Mouse (Mus musculus) activated CD4-positive, CD25-positive, alpha-beta regulatory T cell, adult 4 months (primary cell): ENCODE measurements at regions not wholly inside any gene's neighbourhood (a gene's known extent, or its start where the extent isn't known, plus 50 kb on each side); places are given as distances from the start of the nearest gene placed in this dataset.
"Not testable (repeated sequence)": the region's sequence is repeated elsewhere in the genome, so short reads cannot be mapped to it uniquely, and the experiment has no call there.

Experiments
- ATAC-seq: one replicate; pipeline ENCODE4 v1.8.0; 2017

DNA sequence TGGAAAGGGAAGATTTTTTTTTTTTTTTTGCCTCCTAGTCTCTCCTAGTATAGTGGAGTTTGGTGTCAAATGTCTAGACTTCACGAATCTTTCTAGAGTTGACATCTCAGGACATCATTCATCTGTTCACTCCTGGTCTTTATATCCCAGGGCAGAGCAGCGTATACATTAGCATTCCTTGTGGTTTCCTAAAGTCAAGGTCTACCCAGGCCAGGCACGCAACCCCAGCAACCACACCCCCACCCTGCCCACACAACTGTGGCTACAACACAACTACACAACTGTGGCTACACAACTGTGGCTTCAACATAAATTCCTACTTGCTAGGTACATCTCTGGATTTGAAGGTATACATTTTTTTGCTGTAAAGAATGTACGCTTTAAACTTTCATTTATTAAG lies 122.2 kb downstream of the Ppp1r3a start:
- ATAC-seq, result no peak

DNA sequence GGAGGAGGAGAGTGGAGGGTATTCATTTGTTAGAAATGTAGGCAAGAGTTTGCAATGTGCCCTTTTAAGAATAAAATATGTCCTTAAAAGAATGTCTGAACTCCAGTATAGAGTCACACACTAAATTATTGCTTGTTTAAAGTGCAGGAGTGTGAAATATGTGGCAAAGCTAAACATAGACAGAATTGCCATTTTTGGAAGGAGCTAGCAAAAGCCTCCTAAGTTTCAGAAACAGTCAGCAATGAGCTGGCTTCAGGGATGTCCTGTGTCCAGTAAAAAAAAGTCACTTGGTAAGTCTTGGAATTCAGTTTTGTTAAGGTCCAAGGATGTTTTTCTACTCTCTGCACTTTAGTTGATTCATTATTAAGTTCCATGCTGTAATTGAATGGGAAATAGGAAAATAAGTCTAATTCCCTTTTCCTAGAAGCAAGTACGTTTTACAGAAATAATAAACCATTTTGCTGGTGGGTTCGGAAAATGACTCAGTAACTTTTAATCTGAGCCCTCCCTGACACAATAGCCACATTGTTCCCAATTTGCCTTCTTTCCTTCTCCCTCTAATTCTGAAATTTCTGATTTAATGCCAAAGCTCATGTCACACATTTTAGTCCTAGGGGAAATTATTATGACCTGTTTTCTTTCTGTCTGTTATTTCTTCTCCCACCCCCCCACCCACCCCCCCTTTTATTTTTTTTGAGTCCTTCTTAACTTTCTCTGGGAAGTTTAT lies 123.2 kb downstream of the Ppp1r3a start:
- no peak for ATAC-seq

DNA sequence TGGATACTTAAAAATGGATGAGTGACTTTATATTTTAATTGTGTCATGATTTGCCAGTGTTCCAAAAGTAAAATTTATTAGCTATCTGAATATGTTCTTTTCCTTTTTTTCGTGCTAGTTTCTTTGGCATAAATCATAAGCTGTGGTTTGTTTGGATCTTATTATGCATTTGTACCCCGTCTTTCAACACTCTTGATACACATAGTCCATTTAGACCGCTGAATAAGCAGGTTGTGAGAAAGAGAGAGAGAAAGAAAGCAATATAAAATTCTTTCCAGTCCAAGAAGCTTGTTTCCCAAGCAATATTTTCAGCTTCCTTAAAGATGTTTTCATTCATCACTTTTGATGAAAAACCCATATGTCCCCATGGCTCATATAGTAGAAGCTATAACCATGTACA lies 138.4 kb downstream of the Ppp1r3a start:
- ATAC-seq, result no peak

DNA sequence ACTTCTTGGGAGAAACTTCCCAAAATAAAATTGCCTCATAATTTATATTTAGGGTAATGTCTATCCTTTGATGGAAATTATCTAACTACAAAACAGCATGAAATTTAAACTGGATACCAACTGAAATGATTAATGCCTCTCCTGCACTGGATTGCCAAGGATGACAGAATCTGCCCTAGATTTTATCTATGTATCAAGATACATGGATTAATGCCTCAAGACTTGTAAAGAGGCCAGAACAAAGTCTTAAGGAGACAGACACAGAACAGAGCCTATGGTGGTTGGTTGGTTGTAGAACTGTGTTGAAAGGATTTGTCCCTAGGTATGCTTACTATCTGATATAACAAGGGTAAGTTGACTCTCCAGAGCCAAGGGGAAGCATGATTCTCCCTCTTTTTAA lies 147.0 kb downstream of the Ppp1r3a start:
- ATAC-seq, result no peak

DNA sequence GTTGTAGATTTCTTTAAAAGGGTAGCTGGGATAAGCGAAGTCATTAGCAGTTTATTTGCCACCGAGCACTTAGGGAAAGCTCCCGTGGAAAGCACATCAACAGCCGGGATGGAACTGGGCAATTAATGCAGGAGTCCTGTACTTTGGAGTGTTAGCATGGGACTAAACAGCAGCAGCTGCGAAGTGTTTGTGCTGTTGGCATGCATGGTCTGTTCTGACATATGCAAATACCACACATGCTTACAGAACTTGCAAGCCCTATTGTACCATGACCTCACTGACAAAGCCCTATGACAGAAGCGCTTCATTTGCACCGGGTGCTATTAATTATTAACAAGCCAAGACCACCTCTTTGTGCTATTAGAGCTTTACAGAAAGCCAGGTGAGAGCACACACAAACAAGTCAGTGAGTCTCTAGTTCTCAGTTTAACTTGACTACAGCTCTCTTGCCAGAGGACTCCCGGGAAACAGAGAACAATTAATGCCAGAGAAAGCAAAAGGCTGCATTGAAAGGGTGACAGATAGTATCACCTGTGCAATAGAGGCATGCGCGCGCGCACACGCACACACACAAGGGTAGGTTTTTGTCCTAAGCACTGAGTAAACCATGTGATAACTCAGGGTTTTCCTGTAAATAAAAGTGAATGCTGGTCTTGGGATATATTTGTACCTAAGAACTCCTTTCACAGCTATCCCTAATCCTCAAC lies 154.4 kb downstream of the Ppp1r3a start:
- no peak for ATAC-seq

DNA sequence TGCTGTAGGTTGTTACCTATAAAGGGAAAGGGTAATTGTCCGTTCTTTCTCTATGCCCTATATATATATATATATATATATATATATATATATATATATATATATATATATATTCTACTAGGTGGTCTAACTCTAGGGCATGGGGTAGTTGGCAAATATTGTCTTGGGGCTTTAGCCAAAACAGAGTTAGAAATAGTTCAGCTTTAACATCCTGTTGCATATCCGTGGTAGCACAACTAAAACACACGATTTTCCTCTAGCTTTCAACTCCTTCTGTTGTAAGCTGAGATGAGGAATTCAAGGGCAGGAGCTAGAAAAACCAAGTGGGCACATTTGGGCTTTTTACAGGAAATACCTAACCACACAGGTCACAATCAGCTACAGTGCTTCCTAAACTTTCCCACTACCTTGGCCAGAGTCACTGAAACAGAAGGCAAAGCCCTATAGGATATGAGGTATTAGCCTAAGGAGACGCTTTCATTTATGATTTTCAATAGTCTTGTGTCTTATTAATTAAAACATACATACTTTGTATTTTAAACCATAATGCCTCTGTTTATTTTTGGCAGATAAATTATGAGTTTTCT lies 158.1 kb downstream of the Ppp1r3a start:
- ATAC-seq, result no peak

DNA sequence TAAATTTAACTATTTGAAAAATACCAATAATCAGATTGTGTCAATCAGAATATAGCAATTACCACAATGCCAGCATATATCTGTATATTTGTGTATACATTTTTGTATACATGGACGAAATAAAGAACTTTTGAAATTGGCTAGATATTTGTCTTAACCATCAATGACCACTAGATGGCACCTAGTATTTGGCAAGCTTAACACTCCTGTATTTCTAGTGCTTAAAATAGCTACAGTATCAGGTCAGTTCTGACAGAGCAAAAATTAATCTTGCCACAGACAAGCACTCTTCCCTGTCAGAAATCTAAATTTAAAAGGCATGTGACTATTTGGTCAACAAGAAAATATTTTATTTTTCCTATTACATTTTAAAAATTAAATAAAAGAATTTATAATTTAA lies 169.2 kb downstream of the Ppp1r3a start:
- ATAC-seq, result peak; percentile 46

DNA sequence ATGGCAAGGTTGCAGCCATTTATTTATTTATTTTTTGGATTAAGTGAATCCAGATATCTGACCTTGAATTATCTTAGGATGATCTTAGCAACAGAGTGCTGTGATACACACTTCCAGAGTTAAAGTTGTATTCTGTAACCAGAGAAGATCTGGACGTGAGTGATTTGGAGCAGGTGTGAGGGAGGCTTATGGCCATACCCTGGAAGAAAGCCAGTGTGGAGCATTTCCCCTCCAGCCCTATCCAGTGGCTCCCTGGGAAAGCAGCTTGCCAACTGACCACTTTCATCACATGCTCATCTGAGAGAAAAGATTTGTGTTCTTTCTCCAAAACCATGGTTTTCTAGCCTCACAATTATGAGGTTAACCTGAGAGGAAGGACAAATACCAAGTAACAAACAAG lies 171.2 kb downstream of the Ppp1r3a start:
- ATAC-seq, result no peak

DNA sequence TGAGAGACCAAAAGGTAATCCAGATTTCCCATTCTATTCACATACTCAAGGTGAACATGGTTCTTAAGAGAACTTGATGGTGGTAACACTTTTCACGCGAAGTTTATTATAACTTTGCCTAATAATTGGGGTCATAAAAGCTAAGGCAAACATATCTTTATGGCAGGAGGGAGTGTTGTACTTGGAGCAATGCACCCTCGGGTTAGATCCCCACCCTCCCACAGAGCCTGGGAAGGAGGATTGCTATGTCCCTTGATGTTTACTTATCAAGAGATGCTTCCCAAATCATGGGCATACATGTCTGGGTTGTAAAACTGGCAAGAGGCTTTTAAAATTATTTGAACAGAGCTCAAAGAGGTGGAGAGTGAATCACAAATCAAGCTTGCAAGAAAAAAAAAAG lies 180.5 kb downstream of the Ppp1r3a start:
- ATAC-seq, result no peak

DNA sequence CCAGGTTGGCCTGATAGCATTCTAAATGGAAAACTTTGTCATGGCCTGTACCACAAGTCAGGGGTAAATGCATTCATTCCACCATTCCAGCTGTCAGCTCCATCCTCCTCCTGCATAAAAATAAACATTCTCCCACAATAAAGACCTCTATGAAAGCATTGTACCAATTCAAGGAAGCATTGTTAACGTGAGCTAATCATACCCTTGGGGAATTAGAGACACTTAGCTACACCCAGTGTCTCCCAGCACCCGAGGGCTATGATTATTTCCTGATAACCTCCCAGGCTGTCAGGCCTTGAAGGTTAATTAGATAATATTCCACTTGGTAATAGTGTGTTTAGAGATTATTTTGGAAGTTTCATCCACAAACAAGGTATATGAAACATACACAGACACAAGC lies 182.1 kb downstream of the Ppp1r3a start:
- no peak for ATAC-seq

DNA sequence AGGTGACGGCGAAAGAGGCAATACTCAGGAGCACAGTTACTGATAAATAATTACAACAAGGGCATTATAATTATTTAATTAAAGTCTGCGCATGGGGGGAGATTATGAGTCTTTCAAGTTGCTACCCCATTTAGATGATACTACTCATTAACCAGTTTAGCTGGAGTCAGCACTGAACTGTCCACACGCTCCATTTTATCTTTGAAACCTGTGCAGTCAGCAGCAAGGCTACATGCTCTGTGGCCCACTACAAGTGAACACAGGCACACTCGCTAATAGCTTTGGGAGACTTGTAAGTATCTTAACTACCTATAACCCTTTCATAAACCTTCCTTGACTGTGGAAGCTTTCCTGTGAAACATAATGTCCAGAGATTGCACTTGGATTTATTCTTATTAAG lies 214.7 kb downstream of the Ppp1r3a start:
- no peak for ATAC-seq

DNA sequence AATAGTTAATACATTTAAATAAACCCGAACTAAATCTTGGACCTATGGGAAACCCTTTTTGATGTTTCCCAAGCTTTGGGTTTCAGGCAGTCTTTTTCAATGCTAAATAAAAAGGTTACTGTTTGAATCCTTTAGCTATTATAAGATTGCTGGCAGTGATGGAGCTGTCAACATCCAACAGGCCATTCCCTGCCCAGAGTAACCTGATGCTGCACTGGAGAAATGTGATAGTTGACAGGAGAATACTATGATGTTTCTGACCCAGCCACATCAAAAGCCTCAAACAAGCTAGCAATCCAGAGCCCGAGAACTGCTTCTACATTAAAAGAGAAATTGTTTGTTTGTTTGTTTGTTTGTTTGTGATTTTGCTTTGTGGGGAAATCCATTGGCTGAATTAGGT lies 226.0 kb downstream of the Ppp1r3a start:
- ATAC-seq, result no peak

DNA sequence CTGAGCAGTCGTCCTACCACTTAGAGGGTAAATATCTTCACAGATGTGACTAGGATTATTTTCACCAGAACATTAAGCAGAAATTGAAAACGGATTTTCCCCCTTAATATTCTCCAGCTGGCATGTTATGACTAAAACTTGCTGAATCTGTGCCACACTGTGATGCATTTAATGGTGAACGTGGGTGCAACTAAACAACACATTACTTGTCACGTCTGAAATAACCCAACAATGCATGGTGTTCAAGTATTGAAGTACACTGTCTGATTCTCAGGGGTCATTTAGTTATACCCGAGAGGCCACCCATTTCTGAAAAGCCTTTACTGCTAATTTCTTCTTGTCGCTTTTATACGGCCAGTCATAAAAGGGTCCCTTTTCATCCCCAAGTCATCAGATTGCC lies 226.5 kb downstream of the Ppp1r3a start:
- no peak for ATAC-seq

DNA sequence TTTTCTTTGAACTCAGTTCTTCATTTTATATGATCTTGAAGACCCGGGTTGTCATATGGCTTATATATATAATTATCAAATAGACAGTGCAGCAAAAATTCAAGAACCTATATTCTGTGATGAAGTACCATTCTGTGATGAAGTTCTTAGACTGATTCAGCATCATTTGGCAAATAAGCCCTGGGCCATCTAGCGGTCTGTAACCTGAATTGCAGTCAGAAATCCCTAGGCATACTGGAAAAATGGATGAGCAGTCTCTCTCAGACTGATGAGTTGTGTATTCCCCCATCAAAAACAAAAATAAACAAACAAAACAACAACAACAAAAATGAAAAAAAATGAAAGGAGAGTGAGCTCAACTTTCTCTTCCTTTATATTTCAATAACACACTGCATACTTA lies 232.3 kb downstream of the Ppp1r3a start:
- no peak for ATAC-seq

DNA sequence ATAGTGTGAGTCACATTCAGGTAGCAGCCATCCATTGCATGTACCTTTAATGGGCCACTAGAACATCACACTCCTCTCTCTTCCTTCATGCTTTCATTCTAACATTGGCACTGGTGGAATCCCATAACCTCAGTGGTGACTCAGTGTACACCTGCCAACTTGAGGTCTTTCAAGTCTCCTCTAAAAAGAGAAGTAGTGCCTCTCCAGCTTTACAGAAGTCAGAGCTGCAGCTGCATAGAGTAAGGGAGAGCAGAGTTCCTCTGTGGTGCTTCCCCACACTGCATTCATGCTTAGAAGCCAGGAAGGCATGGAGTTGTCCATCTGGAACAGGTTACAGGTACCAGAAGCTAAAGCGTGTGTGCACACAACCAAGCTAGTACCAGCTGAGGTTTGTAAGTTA lies 233.8 kb downstream of the Ppp1r3a start:
- no peak for ATAC-seq

DNA sequence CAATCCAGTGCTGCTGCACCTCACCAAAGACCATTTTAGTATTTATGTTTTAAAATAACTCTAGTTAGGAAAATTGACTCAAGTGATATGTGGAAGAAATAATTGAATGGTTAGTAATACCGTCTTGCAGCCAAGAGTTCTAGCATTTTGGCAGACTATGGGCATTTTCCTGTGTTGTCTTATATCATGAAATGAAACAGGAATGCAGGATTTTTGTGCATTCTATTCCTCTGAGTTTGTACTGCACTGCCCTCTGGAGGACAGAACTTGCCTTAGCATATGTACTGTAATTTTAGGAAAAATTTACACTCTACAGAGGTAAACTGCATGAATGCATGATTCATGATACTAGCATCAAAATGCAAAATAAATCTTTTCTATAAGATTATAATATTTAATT lies 250.9 kb downstream of the Ppp1r3a start:
- ATAC-seq, result no peak

DNA sequence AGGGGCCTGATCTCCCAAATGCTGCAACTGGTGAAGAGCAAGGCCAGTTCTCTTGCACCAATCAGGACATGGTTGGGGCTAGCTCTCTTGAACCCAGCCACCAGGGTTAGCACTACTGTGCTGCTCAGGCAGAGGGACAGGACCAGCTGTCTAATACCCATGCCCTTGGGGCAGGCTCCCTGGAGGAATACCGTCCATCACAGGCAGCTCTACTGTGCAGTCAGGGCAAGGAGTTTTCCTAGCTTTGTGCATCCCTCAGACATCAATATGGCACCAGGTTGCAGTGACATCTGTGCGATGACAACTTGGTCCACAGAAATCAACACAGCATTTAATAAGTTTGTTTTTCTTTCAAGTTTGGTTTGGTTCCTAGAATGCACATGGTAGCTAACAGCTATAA lies 254.4 kb downstream of the Ppp1r3a start:
- ATAC-seq, result no peak

DNA sequence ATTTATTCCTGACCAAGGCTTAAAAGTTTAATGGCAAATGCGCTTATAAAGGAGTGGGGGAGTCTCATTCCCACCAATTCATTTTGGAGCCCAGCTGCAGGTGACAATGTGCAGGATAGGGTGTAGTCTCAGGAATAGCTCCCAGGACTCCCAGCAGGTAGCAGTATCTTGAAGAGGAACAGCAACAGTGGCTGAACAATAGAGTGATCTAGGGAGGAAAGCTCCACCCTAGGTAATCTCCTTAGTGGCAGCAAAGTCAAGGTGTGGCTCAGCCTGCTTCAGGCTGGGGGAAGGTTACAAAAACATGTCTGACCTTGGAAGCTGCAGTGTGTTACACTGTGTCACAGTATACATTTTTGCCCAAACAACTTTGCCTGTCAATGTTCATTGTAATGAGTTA lies 255.2 kb downstream of the Ppp1r3a start:
- ATAC-seq, result not testable (repeated sequence)

DNA sequence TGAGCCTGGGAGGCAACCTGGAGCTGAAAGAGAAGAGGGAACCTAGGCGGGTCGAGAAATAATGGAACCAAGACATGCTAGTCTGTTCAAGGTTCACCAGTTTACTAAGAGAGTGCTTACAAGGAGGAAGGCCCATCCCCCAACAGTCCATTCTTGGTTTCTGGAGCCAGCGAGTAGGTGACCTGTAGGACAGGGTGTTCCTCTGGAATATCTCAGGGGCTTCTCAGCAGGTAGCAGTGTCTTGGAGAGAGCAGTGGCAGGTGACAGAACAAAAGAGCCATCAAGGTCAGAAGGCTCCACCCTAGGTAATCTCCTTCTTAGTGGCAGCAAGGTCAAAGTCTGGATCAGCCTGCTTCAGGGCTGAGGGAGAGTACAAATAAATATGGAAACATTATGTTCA lies 268.4 kb downstream of the Ppp1r3a start:
- not testable (repeated sequence) for ATAC-seq

DNA sequence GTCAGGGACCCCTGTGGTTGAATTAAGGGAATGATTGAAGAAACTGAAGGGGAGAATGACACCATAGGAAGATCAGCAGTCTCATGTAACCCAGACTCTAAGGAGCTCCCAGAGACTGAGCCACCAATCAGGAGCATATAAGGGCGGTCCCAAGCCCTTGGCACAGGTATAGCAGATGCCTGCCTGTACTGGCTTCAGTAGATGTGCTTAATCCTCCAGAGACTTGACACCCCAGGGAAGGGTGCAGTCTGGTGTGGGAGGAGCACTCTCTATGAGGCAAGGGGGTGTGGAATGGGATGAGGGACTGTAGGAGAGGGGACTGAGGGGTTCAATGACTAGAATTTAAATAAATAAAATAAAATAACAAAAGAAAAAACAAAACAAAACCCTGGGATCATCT lies 298.7 kb downstream of the Ppp1r3a start:
- ATAC-seq, result no peak

DNA sequence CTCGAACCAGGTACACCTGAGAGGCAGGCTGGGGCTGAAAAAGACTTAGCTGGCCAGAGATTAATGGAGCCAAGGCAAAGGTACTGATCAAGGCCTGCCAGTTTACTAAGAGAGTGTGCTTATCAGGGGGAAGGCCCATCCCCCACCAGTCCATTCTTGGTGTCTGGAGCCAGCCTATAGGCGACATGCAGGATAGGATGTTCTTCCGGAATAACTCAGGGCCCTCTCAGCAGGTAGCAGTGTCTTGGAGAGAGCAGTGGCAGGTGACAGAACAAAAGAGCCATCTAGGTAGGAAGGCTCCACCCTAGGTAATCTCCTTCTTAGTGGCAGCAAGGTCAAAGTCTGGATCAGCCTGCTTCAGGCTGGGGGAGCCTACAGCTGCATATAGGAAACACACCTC lies 301.8 kb downstream of the Ppp1r3a start:
- ATAC-seq, result not testable (repeated sequence)

DNA sequence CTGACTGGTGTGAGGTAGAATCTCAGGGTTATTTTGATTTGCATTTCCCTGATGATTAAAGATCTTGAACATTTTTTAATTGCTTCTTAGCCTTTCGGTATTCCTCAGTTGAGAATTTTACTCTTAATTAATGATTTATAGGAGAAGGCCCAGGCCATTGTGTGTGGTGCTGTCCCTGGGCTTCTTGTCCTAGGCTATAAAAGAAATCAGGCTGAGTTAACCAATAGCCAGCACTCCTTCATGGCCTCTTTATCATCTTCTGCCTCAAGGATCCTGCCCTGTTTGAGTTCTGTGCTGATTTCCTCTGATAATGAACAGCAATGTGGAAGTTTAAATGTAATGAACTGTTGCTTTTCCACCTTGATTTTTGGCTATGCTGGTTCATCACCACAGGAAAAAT lies 323.3 kb downstream of the Ppp1r3a start:
- no peak for ATAC-seq

DNA sequence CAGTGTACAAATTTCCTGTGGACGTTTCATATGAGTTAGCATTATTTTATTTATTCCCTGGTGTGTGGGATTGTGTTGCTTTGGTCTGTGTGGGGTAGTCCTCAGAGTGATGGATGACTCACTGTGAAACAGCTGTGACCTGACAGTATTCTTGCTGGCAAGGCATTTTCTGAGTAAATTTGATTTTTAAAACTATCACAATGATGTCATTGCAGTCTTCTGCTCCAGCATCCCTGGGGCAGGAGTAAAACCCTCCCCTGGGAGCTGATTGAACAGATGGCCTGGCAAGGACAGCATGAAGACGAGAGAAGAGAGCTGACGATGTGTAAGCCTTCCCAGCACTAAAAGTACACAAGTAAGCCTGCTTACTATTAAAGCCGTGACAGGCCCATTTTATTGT lies 345.3 kb downstream of the Ppp1r3a start:
- no peak for ATAC-seq

DNA sequence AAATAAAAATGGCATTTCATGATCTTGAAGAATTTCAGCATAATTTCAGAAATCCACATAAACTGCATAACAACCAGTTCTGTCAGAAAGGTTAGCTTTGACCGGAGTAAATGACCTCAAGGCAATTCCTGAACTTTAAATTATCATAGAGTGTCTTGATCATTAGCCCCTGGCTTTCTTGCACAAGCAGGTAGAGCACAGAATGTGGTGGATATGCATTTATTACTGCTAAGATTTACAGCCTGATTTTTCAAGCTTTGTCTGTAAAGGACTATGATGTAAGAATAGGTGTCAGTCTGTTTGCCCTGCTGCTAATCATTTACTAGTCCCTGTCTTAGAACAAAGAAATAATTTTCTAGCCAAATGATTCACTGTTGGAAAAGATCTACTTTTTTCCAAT lies 347.3 kb downstream of the Ppp1r3a start:
- no peak for ATAC-seq
